Mouse (Mus musculus) adrenal gland, adult 10 weeks (tissue): ENCODE measurements around the gene BC052040. TPM values are rescaled to one million over a fixed set of nuclear protein-coding genes. Genes with fewer than 3 reads are reported as not detected.

Experiments used
- polyA plus RNA-seq: library from polyadenylated mRNA; stranded (reverse); fragments of 350-450 nt; fragmentation: Illumina TruSeq; extraction: RNeasy Lipid Tissue Mini Kit (QIAGEN cat#74804); gene quantifications from one replicate; pipeline ENCODE4 v1.2.3, GENCODE M21; 2014; ENCODE audit warnings: low read depth, low replicate concordance

The BC052040 gene
- polyA plus RNA-seq: 6.7 TPM

DNA sequence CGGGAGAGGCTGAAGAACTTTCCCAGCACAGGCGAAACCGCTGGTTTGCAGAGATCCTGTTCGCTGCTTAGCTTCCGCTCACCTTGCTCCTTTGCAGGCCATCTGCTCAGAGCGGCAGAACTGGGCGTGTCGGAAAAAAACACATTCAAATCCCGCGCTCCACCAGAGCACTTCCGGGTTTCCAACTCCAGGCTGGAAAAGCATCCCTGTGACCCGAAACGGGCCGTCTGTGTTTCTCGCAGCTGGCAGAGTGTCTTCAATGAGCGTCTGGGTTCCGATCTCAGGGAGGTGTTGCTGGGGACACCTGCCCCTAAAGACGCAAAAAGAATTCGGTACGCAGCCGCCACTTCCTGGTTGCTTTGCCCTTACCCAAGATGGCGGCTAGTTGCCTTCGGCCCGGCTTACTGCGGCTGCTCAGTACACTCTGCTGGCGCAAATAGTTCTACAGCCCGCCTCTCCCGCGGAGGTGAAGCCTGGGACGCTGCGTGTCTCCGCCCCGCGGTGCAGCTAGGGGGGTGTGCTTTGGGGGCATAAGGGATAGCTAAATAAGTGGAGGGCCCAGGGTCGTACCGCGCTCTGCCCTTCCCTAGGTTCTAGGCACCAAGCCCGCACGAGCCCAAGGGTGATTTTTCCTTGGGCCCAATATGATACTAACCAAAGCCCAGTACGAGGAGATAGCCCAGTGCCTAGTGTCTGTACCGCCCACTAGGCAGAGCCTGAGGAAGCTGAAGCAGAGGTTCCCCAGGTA, at the start of gene BC052040:
Gene BC052040 (plus strand): TSS at position 476 of the 748 bp plus-strand sequence.

